Mouse (Mus musculus): Measurements from ENCODE around the gene Tat. TPM values are rescaled to one million over a fixed set of nuclear protein-coding genes. Genes with fewer than 3 reads are reported as not detected.

Tat gene
- total RNA-seq, 2 experiments from 2014 or later: 0.38 to 1.3 TPM

- intact Hi-C loops (cut with DNase I): no loop called here
- DNase-seq: no peak
Observed at GRCm38 (mm10) chr8:110036156-110036555, 45.9 kb downstream of the Tat start.

- intact Hi-C loops (cut with DNase I): no loop called here
- no peak for DNase-seq
Observed at GRCm38 (mm10) chr8:110039216-110039615, 49.0 kb downstream of the Tat start.

- DNase-seq: no peak
- intact Hi-C loops (cut with DNase I): no loop called here
Observed at GRCm38 (mm10) chr8:110039659-110040058, 49.4 kb downstream of the Tat start, which contains the start of gene Chst4. TSS of gene Chst4 (minus strand) at chr8:110039740.

GRCm38 (mm10) chr8:110040509-110040908 lies 50.3 kb downstream of the Tat start:
- DNase-seq: no peak
- intact Hi-C loops (cut with DNase I): no loop called here

Other genes with a start within 250 kb of the Tat start
- gene Ap1g1, start 211.9 kb upstream of the Tat start, total RNA-seq (2021): 10 to 100 TPM; 37.7 to 38.9 TPM
- 1 to 10 TPM; 4.8 to 5.5 TPM for gene Phlpp2, start 121.9 kb upstream of the Tat start, total RNA-seq (2021)
- under 1 TPM; 0.14 to 0.19 TPM for gene Marveld3, start 28.2 kb upstream of the Tat start, total RNA-seq (2021)
- gene Chst4, start 49.3 kb downstream of the Tat start, total RNA-seq (2021): 1 to 10 TPM; 3.3 to 7.0 TPM
- gene Zfp612, start 89.3 kb downstream of the Tat start, total RNA-seq (2021): 1 to 10 TPM; 6.9 to 8.8 TPM
- gene Gm21964, start 110.8 kb downstream of the Tat start, total RNA-seq (2021): not detected
- gene Gm17720, start 112.3 kb downstream of the Tat start, total RNA-seq (2021): not detected
- gene Calb2, start 177.8 kb downstream of the Tat start, total RNA-seq (2021): not detected
- 1 to 10 TPM; 2.0 to 2.9 TPM for gene Cmtr2, start 225.2 kb downstream of the Tat start, total RNA-seq (2021)